Mouse (Mus musculus) left cerebral cortex, postnatal 10 days (tissue): Measurements from ENCODE around the gene Emp1. TPM values are rescaled to one million over a fixed set of nuclear protein-coding genes. Genes with fewer than 3 reads are reported as not detected.

Experiments
- DNase-seq, 2 experiments: peaks; one replicate each; pipeline ENCODE4 v3.0.0; 2021 to 2022; ENCODE audit warnings: low spot score in 2 of 2, mixed read lengths in 1 of 2; ENCODE audit errors: extremely low spot score in 1 of 2
- intact Hi-C: fragments of 180-260 bp; cut with DNase I; formaldehyde crosslinking; loops from one replicate; pipeline ENCODE4 v1.15.1; 2025
- total RNA-seq, 2 experiments: library from RNA; stranded (reverse); gene quantifications; 2 replicates each; pipeline ENCODE4 v1.2.3; 2021

The Emp1 gene
- total RNA-seq = 1 to 10 TPM; 3.0 to 4.4 TPM

DNA sequence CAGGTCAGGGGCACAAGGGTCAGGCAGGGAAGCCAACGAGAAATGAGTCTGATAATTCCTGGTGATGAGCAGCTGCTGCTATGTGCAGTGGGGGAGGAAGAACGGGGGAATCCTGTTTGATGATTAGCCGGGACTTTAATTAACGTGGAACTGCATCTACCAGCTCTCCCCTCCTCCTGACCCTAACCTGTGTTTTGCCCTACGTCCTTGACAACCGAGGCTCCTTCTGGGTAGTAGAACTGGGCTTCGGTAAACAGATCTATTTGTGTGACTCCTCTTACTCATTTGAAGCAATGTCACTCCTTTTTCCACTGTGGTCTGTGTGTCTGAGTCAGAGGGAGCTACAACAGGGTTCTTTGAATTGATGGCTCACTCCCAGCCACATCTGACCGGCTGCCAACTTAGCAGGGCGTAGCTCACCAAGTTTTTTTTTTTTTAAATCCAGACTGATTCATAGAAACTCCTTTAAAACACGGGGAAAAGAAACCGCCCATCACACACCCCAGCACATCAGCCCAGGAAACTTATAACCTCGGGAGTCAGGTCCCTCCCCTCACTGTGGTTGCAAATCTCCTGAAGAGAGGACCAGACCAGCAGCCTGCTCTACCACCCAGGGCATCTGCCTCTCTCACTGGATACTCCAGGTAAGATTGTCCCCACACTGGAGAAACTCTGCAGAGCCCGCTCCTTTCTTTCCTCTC, at the start of gene Emp1:
Gene Emp1 (plus strand): TSS at position 87 of the 701 bp plus-strand sequence.
- intact Hi-C loops = no loop called here

DNA sequence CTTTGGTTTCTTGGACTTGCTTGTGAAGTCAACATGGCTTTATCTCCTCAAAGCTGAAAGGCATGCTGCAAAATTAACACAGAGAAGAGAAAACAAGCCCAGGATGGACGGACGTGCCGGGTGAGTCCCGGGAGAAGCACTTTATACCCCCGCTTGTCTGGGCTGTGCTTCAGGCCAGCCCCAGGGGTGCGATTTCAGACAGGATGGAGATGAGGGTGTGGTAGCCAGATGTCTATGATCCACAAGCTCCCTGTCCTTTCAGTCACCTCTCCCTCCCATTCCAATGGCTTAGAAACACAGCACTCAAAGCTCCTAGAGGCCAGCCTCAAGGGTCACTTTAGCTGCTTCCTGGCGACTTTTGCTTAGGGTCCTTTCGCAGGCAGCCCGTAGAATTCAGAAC, 48.4 kb upstream of the Emp1 start:
- intact Hi-C loops = no loop called here

More for the DNA sequence above, at the start of gene Emp1:
- peak in 1 of 2 experiments; percentile 77 for DNase-seq

DNA sequence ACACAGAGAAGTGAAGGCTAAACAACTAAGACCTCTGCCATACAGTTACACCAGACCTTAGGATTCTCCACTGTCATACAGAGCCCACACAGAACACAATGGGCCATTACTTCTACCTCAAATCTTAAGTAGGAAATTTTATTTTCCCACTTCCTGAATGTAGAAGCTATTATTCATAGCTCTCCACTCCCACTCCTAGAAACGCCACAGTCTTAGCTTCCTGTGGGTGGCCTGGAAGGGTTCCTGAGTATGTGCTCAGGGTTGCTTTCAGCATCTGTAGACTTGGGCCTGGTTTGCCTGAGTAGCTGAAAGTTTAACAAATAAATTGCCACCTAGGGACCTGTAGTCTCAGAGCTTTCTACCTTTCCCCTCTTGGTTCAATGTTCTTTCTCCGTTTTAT, 46.2 kb upstream of the Emp1 start:
- DNase-seq = no peak
- intact Hi-C loops = no loop called here

More for the DNA sequence above, 48.4 kb upstream of the Emp1 start:
- no peak for DNase-seq

DNA sequence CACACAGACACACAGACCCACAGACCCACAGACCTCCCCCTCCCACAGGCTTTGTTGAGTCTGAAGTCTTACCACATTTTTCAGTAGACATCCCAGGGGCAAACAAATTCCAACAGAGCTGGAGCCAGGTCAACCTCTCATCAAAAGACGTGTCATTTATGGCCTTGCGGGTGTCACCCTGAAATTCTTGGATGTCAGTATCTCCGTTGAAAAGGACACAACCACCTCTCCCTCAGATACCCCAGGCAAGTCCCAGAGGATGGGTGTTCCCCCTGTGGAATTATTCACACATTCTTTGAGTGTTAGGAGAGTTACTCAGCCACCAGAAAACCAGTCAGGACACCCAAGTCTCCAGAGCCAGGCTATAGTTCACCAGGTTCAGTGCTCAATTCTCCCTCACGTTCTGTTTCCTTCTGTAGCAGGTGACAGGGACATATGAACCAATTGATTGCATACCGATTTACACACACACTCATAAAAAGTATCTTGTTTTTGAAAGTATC, 42.9 kb upstream of the Emp1 start:
- no peak for DNase-seq
- intact Hi-C loops = no loop called here

DNA sequence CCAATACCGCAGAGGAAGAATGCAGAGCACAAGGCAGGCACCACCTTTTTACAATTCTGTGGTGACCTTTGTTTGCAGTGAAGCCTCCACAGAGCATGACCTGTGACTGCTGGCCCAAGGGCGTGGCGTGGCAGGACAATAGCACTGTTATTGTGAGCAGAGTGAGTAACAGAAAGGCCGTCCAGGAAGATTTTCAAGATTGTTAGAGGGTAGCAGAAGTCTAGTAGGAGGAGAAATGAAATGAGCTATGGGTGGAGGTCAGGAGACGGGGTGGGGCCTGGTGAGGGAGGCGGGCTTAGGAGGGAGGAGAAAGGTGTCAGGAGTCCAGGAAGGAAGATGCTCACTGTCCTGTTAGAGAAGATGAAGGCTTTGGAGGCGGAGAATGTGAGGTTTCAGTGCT, 39.6 kb upstream of the Emp1 start:
- intact Hi-C loops = no loop called here

DNA sequence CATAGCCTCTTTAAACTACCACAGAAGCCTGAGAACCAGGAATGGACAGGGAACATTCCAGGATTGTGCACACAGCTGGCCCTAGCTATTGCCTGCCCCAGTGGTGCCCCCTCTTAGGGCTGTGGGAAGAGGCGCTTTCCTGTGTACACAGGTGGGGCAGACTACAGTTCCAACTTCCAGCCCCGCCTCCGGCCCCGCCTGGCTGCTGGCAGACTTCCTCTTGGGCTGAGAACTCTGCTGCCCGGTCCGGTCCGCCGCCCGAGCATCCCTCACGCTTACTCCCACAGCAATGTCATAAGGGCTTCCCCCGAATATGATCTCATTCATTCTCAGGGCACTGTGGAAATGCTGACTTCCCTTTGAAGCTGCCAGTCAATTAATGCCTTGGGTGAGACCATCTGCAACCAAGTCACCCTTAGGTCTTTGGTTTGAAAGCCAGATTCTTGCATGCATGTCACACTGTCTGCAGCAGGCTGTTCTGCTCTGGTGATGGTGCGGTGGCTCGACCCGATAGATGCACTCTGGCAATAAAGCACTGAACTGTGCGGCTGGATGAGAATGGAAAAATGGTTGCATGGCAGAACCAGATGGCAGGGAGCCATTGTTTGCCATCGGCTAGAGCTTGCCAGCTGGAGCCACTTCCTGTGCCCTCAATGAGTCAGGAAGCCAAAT, 38.9 kb upstream of the Emp1 start:
- intact Hi-C loops = no loop called here
- peak in 1 of 2 experiments; percentile 76 for DNase-seq

More for the DNA sequence above, 39.6 kb upstream of the Emp1 start:
- DNase-seq = no peak

DNA sequence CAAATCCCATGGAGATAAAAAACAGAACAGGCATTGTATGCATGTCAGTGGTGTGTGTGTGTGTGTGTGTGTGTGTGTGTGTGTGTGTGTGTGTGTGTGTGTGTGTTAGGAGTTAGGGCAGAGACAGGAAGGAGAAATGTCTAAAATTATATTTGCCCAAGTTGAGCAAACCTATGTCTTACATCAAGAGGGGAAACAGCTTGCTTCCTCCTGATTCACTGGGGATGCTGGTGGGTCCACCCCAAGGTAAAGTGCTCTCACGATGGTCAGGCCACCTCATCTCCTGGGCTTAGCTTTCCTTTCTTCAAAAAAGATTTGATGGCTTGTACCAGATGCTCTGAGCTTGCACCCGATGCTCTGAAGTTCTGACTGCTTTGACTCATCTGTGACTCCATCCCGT, 38.2 kb upstream of the Emp1 start:
- intact Hi-C loops = no loop called here

DNA sequence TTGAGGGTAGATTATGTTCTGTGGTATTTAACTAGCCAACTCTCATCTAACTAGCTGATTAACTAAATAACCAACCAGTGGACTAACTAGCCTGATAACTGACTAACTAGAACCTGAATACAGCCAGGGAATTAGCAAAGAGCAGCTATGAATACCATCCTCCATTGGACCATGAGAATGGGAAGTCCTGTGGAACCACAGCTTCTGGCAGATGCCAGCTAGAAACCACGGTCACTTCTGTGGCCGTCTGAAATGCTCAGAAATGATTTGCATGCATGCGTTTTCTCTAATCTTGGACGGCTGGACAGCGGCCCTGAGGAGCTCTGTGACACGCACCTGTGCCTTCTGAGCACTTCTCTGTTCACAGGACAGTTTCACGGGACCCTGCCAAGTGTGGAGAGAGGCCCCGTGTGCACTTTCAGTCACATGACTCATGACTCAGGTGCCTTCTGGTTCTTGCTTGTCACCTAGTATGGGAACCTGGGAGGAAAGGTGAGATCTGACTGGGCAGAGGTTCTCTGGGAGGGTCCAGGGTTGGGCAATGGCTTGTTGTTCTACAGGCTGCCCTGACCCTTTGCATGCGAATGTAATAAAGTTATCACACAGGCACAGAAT, 37.6 kb upstream of the Emp1 start:
- intact Hi-C loops = no loop called here
- DNase-seq = no peak

More for the DNA sequence above, 38.2 kb upstream of the Emp1 start:
- no peak for DNase-seq

DNA sequence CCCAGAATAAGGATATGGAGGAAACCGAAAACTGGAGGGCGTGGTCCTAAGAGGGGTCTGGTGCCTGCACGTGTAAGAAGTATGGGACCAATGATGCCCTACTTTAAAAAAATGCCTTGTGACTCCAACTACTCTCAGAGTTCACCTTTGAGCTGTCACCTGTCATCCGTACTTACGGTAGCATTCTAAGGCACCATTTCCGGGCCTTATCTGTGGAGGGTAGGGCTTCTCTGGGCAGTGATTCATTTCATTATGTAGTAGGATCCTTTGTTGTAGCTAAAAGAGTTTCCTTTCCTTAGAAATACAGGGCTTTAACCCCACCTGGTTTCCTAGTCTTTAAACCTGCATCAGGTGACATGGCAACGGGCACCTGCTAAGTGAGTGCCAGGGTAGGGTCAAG, 35.5 kb upstream of the Emp1 start:
- no peak for DNase-seq
- intact Hi-C loops = no loop called here

DNA sequence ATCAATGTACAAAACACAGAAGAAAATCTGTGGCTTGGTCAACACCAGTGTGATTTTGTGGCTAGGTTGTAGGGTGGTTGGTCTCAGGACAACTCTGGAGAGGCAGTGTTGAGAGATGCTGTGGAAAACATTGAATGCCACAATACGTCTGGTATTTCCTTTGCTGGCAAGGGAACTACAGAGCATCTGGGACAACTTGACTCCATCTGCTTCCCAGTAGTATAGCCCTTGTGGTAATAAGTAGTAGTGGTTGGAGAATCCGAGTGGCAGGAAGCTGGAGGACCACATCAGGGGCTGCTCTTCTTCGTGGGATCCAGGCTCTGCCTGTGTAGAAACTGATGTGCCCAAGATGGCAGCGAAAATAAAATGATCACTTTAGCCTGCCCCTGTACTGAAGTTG, 30.4 kb upstream of the Emp1 start:
- intact Hi-C loops = no loop called here
- DNase-seq = peak in 1 of 2 experiments; percentile 28

DNA sequence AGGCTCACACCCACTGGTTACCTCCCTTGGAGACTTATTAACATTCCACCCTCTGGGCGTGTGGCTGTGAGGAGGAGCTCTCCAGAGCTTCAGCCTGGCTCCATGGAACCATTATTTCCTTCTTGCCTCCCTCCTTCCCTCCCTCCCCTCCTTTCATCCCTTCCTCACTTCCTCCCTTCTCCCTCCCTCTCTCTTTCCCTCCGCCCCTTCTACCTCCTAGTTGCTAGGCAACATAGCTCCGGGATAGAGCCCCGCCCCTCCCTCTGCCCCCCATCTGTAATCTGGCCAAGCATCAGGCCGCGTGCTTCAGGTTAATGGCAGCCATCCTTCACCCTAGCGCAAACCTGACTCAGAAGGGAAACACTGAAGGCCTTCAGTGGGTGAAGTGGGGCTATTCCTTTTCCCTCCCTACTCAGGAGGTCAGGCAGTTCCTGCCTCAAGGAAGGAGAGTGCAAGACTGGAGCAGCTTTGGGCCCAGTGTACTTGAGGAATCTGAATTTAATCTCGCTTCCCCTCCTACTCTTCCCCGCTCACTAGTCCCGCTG, 29.5 kb upstream of the Emp1 start:
- DNase-seq = no peak
- intact Hi-C loops = no loop called here

DNA sequence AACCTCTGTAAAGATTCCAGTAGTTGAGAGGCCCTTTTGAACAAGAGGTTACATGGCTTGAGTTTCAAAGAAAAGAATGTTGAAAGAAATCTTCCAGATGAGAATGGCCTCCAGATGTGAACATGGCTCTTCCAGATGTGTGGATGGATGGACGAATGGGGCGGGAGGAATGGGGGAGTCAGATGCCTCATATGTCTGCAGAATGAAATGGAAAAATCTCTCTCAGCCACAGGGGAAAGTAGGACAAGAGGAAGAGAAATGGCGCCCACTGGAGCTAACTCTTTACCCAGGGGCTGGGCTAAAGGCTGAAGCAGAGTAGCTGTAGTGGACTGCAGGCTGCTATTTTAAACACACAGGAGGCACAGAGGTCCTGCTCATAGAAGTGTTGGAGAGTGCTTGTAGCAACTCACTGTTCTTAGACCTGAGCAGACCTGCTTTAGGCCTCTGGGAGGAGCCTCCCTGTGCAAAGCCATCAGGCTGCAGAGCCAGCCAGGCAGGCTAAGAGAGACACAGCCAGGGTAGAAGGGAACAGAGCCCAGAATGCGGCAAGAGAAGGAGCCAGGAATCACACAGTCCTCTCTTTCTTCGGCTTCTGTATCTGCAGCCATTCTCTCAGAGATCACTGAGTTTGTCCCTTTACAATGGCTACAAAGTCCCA, 28.2 kb upstream of the Emp1 start:
- DNase-seq = no peak
- intact Hi-C loops = no loop called here

DNA sequence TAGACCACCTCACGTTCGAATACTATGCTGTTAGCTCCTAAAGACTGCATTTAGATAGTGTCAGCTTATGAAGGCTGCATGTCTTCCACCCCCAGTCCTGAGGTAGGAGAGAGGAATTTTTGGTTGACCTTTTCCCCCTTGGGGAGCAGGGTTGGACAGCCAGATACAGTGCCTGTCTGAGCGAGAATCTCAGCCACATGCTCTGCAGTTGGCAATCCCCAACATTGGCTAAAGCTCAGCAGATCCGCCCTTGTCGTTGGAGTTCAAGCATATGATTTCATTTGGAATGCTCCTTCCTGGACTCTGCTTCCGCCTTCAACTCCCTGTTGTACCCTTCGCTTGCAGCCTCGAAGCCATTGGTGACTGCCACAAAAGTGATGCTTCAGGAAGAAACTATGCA, 26.0 kb upstream of the Emp1 start:
- intact Hi-C loops = no loop called here
- DNase-seq = no peak

DNA sequence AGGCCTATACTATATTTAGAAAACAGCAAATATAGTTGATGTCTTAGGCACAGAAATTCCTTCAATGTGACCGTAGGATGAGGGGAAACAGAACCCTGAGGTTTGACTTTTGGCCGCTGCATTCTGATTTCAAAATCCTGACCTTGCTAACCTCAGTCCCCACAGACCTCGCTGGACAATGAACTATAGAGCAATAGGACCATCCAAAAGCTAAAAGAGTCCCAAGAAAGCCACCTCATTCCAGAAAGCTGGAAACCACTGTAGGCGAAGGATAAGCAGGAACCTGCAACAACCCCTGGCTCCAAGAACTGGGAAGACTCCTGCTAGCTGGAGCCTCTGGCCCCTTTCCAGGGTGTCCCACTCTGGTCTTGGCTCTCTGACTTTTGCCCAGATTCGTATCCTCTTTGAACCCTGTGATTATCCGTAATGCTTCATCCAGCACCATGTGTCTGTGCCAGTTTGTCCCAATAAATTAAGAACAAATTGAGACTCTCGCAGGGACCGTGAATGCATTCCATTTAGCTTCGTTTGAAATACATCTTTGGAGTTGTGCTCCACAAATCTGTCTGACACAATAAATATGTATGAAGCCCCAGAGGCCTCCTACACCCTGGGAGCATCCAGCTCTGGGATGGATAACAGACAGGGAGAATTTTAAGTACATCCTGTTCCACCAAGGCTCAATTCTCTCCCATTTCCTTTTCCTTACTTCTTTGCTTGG, 21.8 kb upstream of the Emp1 start:
- intact Hi-C loops = no loop called here
- no peak for DNase-seq

DNA sequence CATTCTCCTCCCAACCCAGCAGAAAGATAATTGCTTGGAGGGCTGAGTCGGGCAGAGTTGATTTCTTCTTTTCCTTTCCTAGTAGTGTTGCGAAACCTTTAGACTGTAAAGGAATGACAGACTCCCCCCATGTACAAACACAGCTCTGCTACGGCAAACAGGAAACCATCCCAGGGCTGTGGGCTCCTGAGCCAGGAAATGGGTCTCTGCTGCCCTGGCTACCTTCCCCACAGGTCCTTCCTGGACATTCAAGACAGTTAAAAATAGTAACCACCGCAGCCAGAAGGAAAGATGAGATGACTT, 21.3 kb upstream of the Emp1 start:
- intact Hi-C loops = no loop called here
- DNase-seq = no peak

DNA sequence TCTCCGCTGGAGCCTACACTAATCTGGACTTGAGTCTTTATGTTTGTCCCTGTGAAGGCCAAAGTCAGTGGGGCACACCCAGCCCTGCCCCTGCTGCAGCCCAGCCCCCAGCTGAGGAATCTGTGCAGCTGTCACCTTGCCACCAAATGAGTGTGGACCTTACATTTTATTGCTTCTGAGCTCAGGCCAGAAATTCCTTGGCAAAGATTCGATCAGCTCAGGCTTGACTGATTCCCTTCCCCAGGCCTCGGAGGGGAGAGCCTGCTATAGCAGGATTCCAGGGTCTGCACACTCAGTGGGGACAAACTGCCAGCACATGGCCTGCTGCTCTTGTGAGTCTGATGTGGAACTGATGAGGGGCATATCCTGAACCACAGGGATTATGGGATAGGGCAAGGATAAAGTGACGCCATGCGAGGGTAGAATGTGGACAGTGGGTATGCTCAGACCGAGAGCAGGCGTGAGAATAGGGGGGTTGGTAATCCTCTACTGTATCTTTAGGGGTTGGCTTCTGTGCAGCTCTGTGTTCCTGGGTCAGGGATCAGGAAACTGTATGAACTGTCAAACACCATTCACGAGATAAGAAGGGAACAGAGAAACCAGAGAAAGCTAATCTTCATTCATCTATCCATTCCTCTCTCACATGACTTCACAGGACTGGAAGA, 10.6 kb upstream of the Emp1 start:
- intact Hi-C loops = no loop called here
- peak in 1 of 2 experiments; percentile 34 for DNase-seq

DNA sequence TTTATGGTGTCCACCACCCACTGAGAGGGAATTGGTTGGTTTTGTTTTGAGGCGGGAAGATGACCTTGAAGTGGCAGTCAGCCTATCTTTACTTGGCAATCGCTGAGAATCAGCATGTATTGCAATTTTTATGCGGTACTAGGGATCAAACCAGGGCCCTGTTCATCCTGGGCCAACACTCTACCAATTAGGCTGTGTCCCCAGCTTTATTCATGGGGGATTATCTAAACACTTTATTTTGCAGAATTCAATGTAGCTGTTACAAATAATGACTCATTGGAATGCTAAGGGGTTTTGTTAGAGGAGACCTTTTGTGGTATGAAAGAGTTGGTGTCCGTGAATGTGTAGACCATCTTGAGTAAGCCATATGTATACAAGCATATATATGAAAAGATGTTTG, 9.8 kb upstream of the Emp1 start:
- DNase-seq = no peak
- intact Hi-C loops = no loop called here

DNA sequence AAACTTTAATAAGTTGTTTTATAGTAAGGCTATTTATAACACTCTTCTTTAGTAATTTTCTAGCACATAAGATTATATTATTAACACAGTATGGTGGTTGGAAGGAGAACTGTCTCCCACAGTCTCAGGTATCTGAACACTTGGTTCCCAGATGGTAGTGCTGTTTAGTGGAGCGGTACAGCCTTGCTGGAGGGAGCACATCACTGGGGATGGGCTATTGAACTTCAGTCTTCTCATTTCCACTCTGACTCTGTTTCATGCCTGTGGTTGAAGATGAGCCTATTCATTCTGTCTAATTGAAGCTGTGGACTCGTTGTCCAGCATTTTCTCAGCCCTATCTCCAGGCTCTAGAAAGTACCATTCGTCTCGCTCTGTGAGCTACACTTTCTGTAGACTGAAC, 7.4 kb upstream of the Emp1 start:
- DNase-seq = no peak
- intact Hi-C loops = no loop called here
